Mouse (Mus musculus) frontal cortex, postnatal 14 days (tissue): ENCODE data around the gene Otop3.

Experiments
- DNase-seq, 2 experiments: peaks; one replicate each; pipeline ENCODE4 v3.0.0; 2022; ENCODE audit warnings: low spot score in 2 of 2

Gene Otop3

GRCm38 (mm10) chr11:115393721-115394325 is 59.3 kb downstream of the Otop3 start:
- no peak for DNase-seq
